Mouse (Mus musculus) brain, adult 2 months (tissue): ENCODE measurements around the gene Txndc9.

Experiments used
- DNase-seq: peaks from one replicate; pipeline ENCODE4 v3.0.0; 2011; ENCODE audit warnings: low read depth, low spot score

The Txndc9 gene

DNA sequence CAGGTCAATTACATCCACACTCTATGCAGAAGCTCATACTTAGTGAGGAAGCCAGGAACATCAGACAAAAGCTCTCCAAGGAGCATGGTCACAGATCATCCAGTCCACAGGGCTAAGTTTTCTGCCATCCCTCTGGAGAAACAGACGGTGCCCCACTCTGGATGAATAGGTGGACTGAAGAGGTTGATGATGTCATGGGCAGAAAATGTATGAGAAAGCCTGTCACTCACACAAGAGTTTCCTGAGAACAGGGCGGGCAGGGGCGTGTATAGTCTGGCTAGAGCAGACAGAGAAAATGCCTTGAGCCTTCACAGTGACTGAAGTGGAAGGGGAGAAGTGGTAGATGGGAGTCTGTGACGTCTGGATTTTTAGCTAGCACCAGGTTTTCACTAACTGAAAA lies 26.2 kb downstream of the Txndc9 start:
- DNase-seq: no peak

DNA sequence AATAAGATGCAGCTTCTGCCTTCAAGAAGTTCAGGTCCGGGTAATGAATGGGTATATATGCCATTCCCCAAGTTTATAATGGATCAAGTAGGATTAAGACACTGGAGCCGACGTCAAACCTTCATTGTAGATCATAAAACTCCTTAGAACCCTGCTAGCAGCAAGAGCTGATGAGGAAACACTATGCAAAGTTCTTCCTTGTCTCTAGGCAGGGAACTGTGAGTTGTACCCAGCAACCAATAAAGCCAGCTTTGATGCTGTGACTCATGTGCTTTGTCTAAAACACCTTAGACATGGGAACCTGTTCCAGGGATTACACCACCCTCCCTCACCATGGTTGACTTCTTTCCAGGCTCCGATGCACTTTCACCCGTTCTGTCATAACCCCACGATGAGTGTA lies 28.9 kb downstream of the Txndc9 start:
- no peak for DNase-seq

DNA sequence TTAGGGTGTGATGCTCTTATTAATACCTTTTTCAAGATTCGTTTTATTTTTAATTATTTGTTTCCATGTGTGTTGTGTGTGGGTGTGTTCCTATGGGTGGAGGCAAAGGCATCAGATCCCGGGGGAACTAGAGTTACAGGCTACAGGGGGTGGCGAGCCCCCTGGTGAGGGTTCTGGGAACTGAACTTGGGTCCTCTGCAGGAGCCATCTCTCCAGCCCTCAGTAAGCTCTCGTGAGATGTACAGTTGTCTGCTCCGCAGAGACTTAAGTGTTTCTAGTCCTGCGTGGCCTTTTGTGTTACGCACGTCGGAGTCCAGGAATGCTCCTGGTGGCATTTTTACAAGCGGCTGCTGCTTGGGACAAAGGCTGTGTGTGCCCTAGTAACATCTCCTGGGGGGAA lies 32.1 kb downstream of the Txndc9 start:
- DNase-seq: no peak

DNA sequence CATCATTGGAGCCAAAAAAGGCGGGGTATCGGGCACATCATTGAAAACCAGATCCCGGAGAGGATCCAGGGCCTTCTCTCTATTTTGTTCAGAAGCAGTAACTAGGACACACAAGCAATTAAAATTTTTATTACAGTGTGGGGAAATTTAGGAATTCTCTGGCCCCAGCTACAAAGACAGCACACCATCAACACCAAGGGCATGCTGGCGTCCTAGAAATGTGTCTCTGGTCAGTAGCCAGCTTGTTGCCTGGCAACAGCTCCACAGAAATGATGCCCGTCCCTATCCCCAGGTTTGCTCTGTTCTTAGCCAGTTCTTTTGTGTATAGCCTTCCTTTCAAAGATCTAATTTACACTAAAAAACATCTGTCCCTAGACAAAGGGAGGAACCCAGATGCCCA lies 38.2 kb downstream of the Txndc9 start:
- DNase-seq: peak; percentile 67

DNA sequence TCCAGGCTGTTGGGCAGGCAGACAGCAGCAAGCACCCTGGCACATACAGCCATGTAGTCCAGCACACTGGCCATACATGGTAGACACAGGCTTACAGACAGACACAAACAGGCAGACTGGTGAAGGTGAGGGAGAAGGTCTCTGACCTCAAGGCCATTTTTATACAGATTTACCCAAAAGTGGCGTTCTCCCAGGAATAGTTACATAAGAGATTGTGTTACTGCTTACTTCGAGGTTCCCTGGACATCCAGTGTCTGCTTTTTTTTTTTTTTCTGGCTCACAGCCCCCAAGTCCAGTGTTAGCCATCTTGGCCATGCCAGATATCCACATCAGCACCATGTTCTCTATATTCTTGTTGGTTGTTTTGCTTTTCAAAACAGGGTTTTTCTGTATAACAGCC lies 39.2 kb downstream of the Txndc9 start:
- no peak for DNase-seq

DNA sequence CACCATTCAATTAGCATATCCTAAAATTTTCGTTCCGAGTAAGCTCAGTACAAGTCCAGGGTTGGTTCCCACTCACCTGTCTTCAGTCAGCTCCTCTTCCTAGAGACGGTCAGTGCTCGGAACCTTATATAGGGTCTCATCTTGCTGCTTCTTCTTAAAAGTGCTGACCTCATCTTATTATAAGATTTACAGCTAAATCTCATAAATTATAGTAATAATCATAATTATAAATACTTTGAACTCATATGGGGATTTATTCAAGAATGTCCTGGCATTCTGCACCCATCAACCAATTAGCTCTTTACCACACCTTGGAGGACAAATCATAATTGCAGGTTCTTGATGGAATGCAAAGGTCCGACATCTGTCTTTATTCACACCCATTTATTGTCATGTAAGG lies 40.0 kb downstream of the Txndc9 start, which contains the start of gene Lyg1:
Gene Lyg1 (minus strand): TSS at position 101 of the 400 bp plus-strand sequence.
- no peak for DNase-seq

DNA sequence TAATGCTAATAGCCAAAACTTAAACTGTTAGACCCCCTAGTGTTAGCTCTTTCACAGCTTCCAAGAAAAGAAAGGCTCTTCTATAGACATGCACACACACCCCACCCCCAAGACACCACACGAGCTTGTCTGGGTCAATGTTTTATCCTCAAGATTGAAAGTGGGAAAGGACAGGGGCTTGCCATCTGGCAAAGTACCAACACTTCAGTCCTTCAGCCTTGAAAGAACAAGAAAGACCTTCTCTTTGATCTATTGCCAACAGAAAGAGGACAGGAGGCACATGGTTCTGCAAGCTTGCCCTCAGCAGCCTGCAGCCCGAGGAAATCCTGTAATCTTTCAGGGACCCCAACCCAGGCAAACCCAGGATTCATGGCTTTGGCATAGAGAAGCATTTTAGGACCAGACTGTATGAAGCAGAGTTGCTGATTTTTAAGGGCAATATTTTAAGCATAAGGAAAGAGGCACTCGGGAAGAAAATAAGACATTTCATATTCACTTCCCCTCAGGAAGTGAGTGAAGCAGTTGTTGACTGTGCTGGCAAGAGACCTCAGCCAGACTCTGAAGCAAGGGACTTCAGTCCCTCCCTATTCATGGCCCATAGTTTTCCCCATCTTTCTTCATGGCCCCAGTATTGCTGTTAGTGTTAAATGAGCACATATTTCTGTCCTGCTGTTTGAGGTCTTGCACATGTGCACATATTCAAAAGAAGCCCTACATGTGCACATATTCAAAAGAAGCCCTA lies 40.8 kb downstream of the Txndc9 start:
- peak; percentile 16 for DNase-seq

DNA sequence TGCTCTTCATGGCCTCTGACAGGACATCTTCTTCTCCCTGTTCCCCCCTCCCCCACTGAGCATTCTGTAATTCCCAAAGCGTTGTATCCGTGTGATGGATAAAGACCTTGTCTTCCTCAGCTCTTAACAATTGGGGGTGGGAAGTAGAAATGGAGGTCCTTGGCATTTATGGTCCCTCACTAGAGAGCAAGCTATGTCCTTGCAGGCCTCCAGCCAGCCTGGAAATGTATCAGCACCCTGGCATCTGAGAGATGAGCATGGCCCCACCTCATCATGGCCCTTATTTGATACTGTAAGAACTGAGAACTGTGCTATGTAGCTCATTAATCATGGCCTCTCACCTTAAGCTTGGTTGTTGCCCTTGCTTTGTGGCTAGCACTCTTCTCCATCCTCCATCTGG lies 42.4 kb downstream of the Txndc9 start:
- DNase-seq: no peak

DNA sequence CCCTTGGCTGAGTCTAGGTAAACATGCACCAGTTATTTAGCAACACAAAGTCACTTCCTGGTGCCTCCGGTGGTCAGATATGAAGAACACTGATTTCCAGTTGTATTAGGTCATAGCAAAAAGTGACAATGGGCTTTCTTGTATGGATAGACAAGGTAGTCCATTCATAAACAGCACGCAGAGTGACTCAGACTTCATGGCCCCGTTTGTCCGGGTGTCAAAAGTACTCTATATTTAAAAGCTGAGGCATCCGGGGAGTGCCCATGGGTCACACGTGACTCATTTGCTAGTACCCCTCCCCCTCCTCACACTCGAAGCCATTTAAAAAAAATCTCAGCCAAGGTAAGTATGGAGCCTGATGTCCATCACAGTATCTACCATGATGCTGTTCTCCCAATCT lies 42.9 kb downstream of the Txndc9 start:
- DNase-seq: no peak

DNA sequence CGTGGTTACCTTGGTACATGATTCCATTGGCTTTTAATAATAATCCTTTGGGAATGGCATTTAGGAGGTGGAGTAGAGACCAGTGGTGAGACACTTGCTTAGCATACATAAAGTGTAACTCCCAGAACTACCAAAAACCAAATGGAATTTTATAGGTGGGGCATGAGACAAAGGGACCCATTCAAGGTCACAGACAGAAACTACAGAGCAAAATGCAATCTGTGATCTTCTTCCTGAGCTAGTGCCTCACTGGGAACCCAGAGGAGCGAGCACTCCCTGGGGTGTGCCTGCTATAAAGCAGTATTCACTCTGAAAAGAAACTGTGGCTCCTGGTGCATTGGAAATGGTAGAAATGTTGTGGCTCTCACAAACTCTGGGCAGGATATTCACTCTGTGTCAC lies 48.8 kb downstream of the Txndc9 start:
- DNase-seq: no peak
